17 mouse cellular contexts compared by ENCODE assay signal in the genomic region with DNA sequence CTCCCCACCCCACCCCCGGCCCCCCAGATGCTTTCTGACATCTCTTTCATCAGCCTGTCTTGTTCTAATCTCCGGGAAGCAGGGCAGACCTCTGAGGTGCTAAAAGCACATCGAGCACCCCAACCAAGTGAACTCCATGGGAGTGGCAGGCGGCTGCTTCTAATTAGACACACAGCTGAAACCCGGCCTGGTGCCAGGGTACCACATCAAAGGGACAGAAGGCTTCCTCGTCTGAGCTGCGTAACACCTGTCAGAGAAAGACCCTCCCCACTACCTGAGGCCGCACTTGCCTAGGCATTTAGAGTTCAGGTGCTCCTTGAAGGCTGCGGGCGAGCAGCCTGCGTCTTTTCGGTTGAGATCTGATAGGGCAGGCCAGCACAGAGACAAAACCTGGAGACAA. TPM values are rescaled to one million over a fixed set of nuclear protein-coding genes. Genes with fewer than 3 reads are reported as not detected.
DNase-seq lines count a peak whose midpoint lies in the region; ATAC-seq and TF ChIP-seq lines count a peak whose summit lies in the region.
"Had no signal": no experiment of that assay in that cellular context is flagged by ENCODE, and none has a peak within 500 bp of the region (broad histone marks: within the 10 kb centered on the region; RNA-seq: fewer than 3 reads in every experiment).

No protein-coding gene starts in this region.

- no peak overlapping the region for H3K9ac ChIP-seq in stomach, postnatal 0 days (ENCODE audit: low read length)
- H3K9ac ChIP-seq: forebrain, embryonic 12.5 days; midbrain, embryonic 12.5 days had no signal

- peak overlapping the region; percentile 53 for H3K27ac ChIP-seq in stomach, postnatal 0 days (replicated peaks)
- H3K27ac ChIP-seq in hindbrain, embryonic 10.5 days: no peak overlapping the region
- H3K27ac ChIP-seq: forebrain, embryonic 12.5 days; hindbrain, postnatal 0 days; layer of hippocampus, adult 2 months; midbrain, embryonic 12.5 days had no signal

- no peak for TF ChIP-seq CTCF in stomach, postnatal 0 days (IDR thresholded peaks at IDR 0.05; ENCODE audit: low read depth)

- 59% methylated on average over 12 of the region's 12 CpGs for WGBS in stomach, postnatal 0 days
- 76% methylated on average over 12 of the region's 12 CpGs for WGBS in hindbrain, embryonic 10.5 days

- intact Hi-C loops in left cerebral cortex, postnatal 4 days (cut with DNase I): no loop called here

- DNase-seq in cerebellum, postnatal 10 days: peak; percentile 52 to 66
- no peak for DNase-seq in cerebellum, adult 11 months
- DNase-seq in left cerebral cortex, postnatal 4 days: peak; percentile 58
- DNase-seq in left cerebral cortex, adult 11 months (ENCODE audit: low spot score): no peak
- DNase-seq in stomach, postnatal 0 days (ENCODE audit: low spot score): no peak
- peak; percentile 54 for DNase-seq in thymus, postnatal 4 days
- DNase-seq in hindbrain, embryonic 10.5 days (ENCODE audit: low spot score): no peak
- DNase-seq in lung, postnatal 4 days: no peak
- DNase-seq: cerebellum, adult 9-11 months; kidney, adult 11 months; kidney, postnatal 10 days; lung, adult 2 months had no signal

- no peaks in the 10 kb centered on the region for H3K36me3 ChIP-seq in stomach, postnatal 0 days (ENCODE audit: control insufficient read depth, insufficient read depth, low read length)
- H3K36me3 ChIP-seq in hindbrain, embryonic 10.5 days: no peaks in the 10 kb centered on the region
- H3K36me3 ChIP-seq: forebrain, embryonic 12.5 days; midbrain, embryonic 12.5 days had no signal

- H3K4me3 ChIP-seq in stomach, postnatal 0 days (ENCODE audit: low read depth, low read length): no peak overlapping the region
- no peak overlapping the region for H3K4me3 ChIP-seq in hindbrain, embryonic 10.5 days
- H3K4me3 ChIP-seq: forebrain, embryonic 12.5 days; layer of hippocampus, adult 2 months; midbrain, embryonic 12.5 days had no signal

- no peak for ATAC-seq in stomach, postnatal 0 days (ENCODE audit: low FRiP score, low TSS enrichment)
- ATAC-seq: hindbrain, postnatal 0 days had no signal

- no peaks in the 10 kb centered on the region for H3K27me3 ChIP-seq in stomach, postnatal 0 days (ENCODE audit: control insufficient read depth, insufficient read depth, low read length)
- no peaks in the 10 kb centered on the region; the same call in 1 of the 2 replicates for H3K27me3 ChIP-seq in hindbrain, embryonic 10.5 days (ENCODE audit: insufficient read depth, poor library complexity, severe bottlenecking)
- H3K27me3 ChIP-seq: forebrain, embryonic 12.5 days had no signal

- TF ChIP-seq EP300 in stomach, postnatal 0 days (optimal IDR thresholded peaks at IDR 0.05): no peak

- H3K9me3 ChIP-seq in stomach, postnatal 0 days (ENCODE audit: control insufficient read depth, low read length): no peaks in the 10 kb centered on the region
- H3K9me3 ChIP-seq in hindbrain, embryonic 10.5 days: no peaks in the 10 kb centered on the region
- H3K9me3 ChIP-seq: forebrain, embryonic 12.5 days; midbrain, embryonic 12.5 days had no signal

- no peak overlapping the region for H3K4me2 ChIP-seq in stomach, postnatal 0 days (replicated peaks; ENCODE audit: low read depth)
- H3K4me2 ChIP-seq: forebrain, embryonic 12.5 days; liver, embryonic 11.5 days; midbrain, embryonic 12.5 days had no signal

- H3K4me1 ChIP-seq in stomach, postnatal 0 days (replicated peaks; ENCODE audit: control insufficient read depth, insufficient read depth): peaks cover 4% of the 10 kb centered on the region; the same call in 1 of the 2 replicates
- peaks cover 60% of the 10 kb centered on the region for H3K4me1 ChIP-seq in hindbrain, embryonic 10.5 days (replicated peaks)

RNA-seq across cellular contexts. Expression of a gene that starts 56.0 kb away (rescaled TPM):
- total RNA-seq in left cerebral cortex, postnatal 4 days (2021): 100 to 1,000 TPM; 113 to 116 TPM
- 39.9 and 40.5 TPM in 2 replicates for polyA plus RNA-seq in stomach, postnatal 0 days (2015; fragmentation: Nextera tagmentation; extraction: Ambion mirVana)
- 77.6 and 79.9 TPM in 2 replicates for polyA plus RNA-seq in hindbrain, embryonic 10.5 days (2016; fragmentation: Nextera tagmentation; extraction: Ambion mirVana)

Comparison
In these comparisons a context has a peak if more than half of its experiments do, and no peak if none do; other contexts are left out.
1. DNase-seq: peak in cerebellum, postnatal 10 days (2 of 2), left cerebral cortex, postnatal 4 days (single experiment) and thymus, postnatal 4 days (single experiment); none in cerebellum, adult 11 months (single experiment), left cerebral cortex, adult 11 months (single experiment), stomach, postnatal 0 days (single experiment), hindbrain, embryonic 10.5 days (single experiment) and lung, postnatal 4 days (0 of 2).